Mouse (Mus musculus): ENCODE measurements around the gene Fkbp9. TPM values are rescaled to one million over a fixed set of nuclear protein-coding genes. Genes with fewer than 3 reads are reported as not detected.
"Not testable (repeated sequence)": the region's sequence is repeated elsewhere in the genome, so short reads cannot be mapped to it uniquely, and the experiment has no call there.

Gene Fkbp9
- polyA plus RNA-seq, 1 experiment from 2014 or later = 85.8 TPM

DNA sequence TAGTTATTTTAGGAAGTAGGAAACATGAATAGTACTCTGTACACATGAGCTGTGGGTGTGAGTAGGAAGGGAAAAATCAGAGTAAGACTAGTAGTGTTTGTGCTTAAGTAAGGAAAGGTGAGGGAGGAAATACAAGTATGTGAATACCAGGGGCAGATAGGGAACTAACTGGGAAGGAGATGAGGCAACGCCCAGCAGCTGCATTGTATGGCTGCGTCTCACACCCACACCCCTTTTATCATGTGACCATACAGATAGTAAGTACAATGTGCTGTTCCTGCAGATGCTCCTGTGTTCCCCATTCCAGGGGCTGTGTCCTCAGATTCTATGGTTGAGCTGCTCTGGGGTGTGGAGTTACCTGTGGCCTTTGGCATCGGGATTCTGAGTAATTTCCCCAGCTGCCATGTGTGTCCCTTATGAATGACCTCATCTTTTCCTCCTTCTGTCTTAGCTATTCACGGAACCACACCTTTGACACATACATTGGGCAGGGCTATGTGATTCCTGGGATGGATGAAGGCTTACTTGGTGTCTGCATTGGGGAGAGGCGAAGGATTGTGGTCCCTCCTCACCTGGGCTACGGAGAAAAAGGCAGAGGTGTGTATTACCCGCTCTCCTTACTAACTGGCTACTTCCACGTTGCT, 28.5 kb downstream of the Fkbp9 start:
- ATAC-seq (ENCODE audit: low FRiP score, low TSS enrichment) (peak; percentile 91), DNase-seq (ENCODE audit: low spot score) (peak; percentile 48)
- H3K36me3 ChIP-seq (ENCODE audit: control insufficient read depth, insufficient read depth, low read length) = peaks cover 5% of the 10 kb centered on the region; the same call in 1 of the 2 replicates
- 74% methylated on average over 8 of the region's 8 CpGs for WGBS
- no peak overlapping the region for H3K9ac ChIP-seq (ENCODE audit: low read length)
- H3K27ac ChIP-seq (replicated peaks) = peak overlapping the region; percentile 25
- TF ChIP-seq EP300 (optimal IDR thresholded peaks at IDR 0.05) (no peak), CTCF (IDR thresholded peaks at IDR 0.05; ENCODE audit: low read depth) (no peak)
- no peaks in the 10 kb centered on the region for H3K4me1 ChIP-seq (replicated peaks; ENCODE audit: control insufficient read depth, insufficient read depth)
- no peak overlapping the region for H3K4me2 ChIP-seq (replicated peaks; ENCODE audit: low read depth)
- H3K9me3 ChIP-seq (ENCODE audit: control insufficient read depth, low read length) = no peaks in the 10 kb centered on the region
- no peaks in the 10 kb centered on the region for H3K27me3 ChIP-seq (ENCODE audit: control insufficient read depth, insufficient read depth, low read length)
- H3K4me3 ChIP-seq (ENCODE audit: low read depth, low read length) = no peak overlapping the region

DNA sequence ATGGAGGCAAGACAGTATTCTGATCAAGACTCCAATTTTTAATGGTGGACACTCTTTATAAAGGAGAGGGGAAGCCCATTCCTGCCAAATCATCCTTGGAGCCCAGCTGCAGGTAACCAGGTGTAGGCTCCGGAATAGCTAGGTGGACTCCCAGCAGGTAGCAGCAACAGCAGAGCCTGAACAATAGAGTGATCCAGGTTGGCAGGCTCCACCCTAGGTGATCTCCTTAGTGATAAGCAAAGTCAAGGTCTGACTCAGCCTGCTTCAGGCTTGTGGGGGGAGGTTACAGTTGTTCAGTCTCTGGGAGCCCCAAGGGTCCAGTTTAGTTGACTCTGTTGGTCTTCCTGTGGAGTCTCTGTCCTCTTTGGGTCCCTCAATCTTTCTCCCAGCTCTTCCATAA, 35.0 kb downstream of the Fkbp9 start:
- H3K4me1 ChIP-seq (replicated peaks; ENCODE audit: control insufficient read depth, insufficient read depth); H3K9me3 ChIP-seq (ENCODE audit: control insufficient read depth, low read length); H3K36me3 ChIP-seq (ENCODE audit: control insufficient read depth, insufficient read depth, low read length); DNase-seq (ENCODE audit: low spot score); H3K4me3 ChIP-seq (ENCODE audit: low read depth, low read length); H3K4me2 ChIP-seq (replicated peaks; ENCODE audit: low read depth); H3K27ac ChIP-seq (replicated peaks); H3K27me3 ChIP-seq (ENCODE audit: control insufficient read depth, insufficient read depth, low read length); H3K9ac ChIP-seq (ENCODE audit: low read length): not testable (repeated sequence)
- peak; percentile 56; the same call in 1 of the 2 replicates for ATAC-seq (ENCODE audit: low FRiP score, low TSS enrichment)
- 52% methylated on average over 1 of the region's 1 CpGs for WGBS

DNA sequence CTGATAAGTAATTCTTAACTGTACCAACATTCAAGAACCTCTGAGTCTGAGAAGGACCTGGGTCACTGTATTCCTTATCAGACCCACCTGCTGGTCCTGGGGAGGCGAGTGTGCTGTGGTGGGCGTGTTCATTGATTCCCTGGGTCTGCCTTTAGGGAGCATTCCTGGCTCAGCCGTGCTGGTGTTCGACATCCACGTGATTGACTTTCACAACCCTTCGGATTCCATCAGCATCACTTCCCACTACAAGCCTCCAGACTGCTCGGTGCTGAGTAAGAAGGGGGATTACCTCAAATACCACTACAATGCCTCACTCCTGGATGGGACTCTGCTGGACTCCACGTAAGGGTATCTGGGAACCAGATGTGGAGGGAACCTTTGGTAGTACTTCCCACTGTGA, 36.7 kb downstream of the Fkbp9 start:
- Histone ChIP-seq H3K27ac (replicated peaks) (no peak overlapping the region), H3K9ac (ENCODE audit: low read length) (no peak overlapping the region), H3K9me3 (ENCODE audit: control insufficient read depth, low read length) (no peaks in the 10 kb centered on the region), H3K4me2 (replicated peaks; ENCODE audit: low read depth) (no peak overlapping the region), H3K27me3 (ENCODE audit: control insufficient read depth, insufficient read depth, low read length) (no peaks in the 10 kb centered on the region), H3K4me1 (replicated peaks; ENCODE audit: control insufficient read depth, insufficient read depth) (0 out of 2 replicates have a peak, but pooled peaks cover 3% of the 10 kb centered on the region), H3K4me3 (ENCODE audit: low read depth, low read length) (no peak overlapping the region), H3K36me3 (ENCODE audit: control insufficient read depth, insufficient read depth, low read length) (no peaks in the 10 kb centered on the region; the same call in 1 of the 2 replicates)
- ATAC-seq (ENCODE audit: low FRiP score, low TSS enrichment) (no peak; the same call in 1 of the 2 replicates), DNase-seq (ENCODE audit: low spot score) (peak; percentile 38)
- WGBS = 59% methylated on average over 8 of the region's 8 CpGs
- no peak for TF ChIP-seq CTCF (IDR thresholded peaks at IDR 0.05; ENCODE audit: low read depth)
- TF ChIP-seq EP300 (optimal IDR thresholded peaks at IDR 0.05) = no peak

DNA sequence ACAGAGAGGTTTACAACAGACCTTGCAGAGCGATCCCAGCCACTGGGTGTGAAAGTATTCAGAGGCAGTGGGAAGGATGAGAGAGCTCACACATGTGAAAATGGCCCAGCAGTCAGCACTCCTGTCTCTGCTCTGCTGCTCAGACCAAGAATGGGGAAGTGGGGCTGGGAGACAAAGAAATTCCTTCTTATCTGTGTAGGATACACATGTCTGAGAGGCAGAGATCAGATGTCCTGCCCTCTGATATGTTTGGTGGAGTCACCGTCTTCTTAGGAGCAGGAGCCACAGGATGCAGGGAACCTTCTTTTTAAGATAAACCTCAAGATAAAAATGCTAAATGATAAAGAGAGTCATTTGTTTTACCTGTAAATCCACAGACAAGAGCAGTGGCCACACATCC, 38.2 kb downstream of the Fkbp9 start:
- Histone ChIP-seq H3K9ac (ENCODE audit: low read length) (no peak overlapping the region), H3K9me3 (ENCODE audit: control insufficient read depth, low read length) (no peaks in the 10 kb centered on the region), H3K27me3 (ENCODE audit: control insufficient read depth, insufficient read depth, low read length) (no peaks in the 10 kb centered on the region), H3K27ac (replicated peaks) (no peak overlapping the region), H3K4me3 (ENCODE audit: low read depth, low read length) (no peak overlapping the region), H3K4me2 (replicated peaks; ENCODE audit: low read depth) (no peak overlapping the region), H3K4me1 (replicated peaks; ENCODE audit: control insufficient read depth, insufficient read depth) (0 out of 2 replicates have a peak, but pooled peaks cover 3% of the 10 kb centered on the region), H3K36me3 (ENCODE audit: control insufficient read depth, insufficient read depth, low read length) (no peaks in the 10 kb centered on the region; the same call in 1 of the 2 replicates)
- no peak for ATAC-seq (ENCODE audit: low FRiP score, low TSS enrichment)
- no peak for DNase-seq (ENCODE audit: low spot score)
- TF ChIP-seq CTCF (IDR thresholded peaks at IDR 0.05; ENCODE audit: low read depth) (no peak), EP300 (optimal IDR thresholded peaks at IDR 0.05) (no peak)
- 77% methylated on average over 2 of the region's 2 CpGs for WGBS

DNA sequence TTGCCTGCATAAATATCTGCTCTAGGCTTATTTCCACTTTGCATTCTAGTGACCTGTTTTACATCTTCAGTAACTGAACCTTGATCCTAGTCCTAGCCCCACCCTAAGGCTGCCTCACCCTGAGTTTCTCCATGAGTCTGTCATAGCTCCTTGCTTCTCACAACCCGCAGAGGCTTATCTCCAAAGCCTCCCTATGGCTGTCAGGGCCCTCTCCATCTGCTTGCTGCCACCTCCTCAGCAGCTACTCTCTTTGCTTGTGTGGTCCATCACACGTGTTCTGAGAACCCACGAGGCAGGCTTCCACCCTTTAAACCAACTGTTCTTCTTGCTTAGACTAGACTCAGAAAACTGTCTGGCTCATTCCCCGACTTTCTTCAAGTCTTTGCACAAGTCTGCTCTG, 45.0 kb downstream of the Fkbp9 start:
- TF ChIP-seq CTCF (IDR thresholded peaks at IDR 0.05; ENCODE audit: low read depth) = no peak
- H3K4me1 ChIP-seq (replicated peaks; ENCODE audit: control insufficient read depth, insufficient read depth) = no peaks in the 10 kb centered on the region
- DNase-seq (ENCODE audit: low spot score) (peak; percentile 49), ATAC-seq (ENCODE audit: low FRiP score, low TSS enrichment) (peak; percentile 85)
- peak overlapping the region; percentile 56; the same call in 1 of the 2 replicates for H3K27ac ChIP-seq (replicated peaks)
- H3K27me3 ChIP-seq (ENCODE audit: control insufficient read depth, insufficient read depth, low read length) = no peaks in the 10 kb centered on the region
- no peaks in the 10 kb centered on the region; the same call in 1 of the 2 replicates for H3K36me3 ChIP-seq (ENCODE audit: control insufficient read depth, insufficient read depth, low read length)
- 82% methylated on average over 4 of the region's 4 CpGs for WGBS
- H3K9ac ChIP-seq (ENCODE audit: low read length) = no peak overlapping the region
- H3K4me2 ChIP-seq (replicated peaks; ENCODE audit: low read depth) = no peak overlapping the region
- no peaks in the 10 kb centered on the region for H3K9me3 ChIP-seq (ENCODE audit: control insufficient read depth, low read length)
- H3K4me3 ChIP-seq (ENCODE audit: low read depth, low read length) = no peak overlapping the region

DNA sequence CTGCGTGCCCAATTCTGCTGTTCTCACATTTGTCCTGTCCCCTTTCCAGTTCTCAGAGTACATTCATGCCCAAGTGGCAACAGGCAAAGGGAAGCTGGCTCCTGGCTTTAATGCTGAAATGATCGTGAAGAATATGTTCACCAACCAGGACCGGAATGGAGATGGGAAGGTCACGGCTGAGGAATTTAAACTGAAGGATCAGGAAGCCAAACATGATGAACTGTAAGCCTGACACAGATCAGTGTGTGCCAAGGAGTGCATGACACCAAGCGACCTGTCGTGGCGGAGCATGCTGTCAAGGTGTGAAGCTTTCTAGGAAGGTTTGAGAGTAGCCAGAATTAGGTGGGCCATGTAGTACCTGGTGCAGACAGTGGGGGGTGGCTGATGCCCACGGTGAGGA, 46.1 kb downstream of the Fkbp9 start:
- Histone ChIP-seq H3K27ac (replicated peaks) (no peak overlapping the region), H3K36me3 (ENCODE audit: control insufficient read depth, insufficient read depth, low read length) (no peaks in the 10 kb centered on the region; the same call in 1 of the 2 replicates), H3K9ac (ENCODE audit: low read length) (no peak overlapping the region)

More for the DNA sequence above, 46.1 kb downstream of the Fkbp9 start:
- no peaks in the 10 kb centered on the region for H3K9me3 ChIP-seq (ENCODE audit: control insufficient read depth, low read length)
- 89% methylated on average over 8 of the region's 8 CpGs for WGBS
- TF ChIP-seq CTCF (IDR thresholded peaks at IDR 0.05; ENCODE audit: low read depth) (peak; percentile 32), EP300 (optimal IDR thresholded peaks at IDR 0.05) (no peak)
- DNase-seq (ENCODE audit: low spot score) (no peak), ATAC-seq (ENCODE audit: low FRiP score, low TSS enrichment) (no peak)
- no peak overlapping the region for H3K4me3 ChIP-seq (ENCODE audit: low read depth, low read length)
- no peak overlapping the region for H3K4me2 ChIP-seq (replicated peaks; ENCODE audit: low read depth)
- no peaks in the 10 kb centered on the region for H3K27me3 ChIP-seq (ENCODE audit: control insufficient read depth, insufficient read depth, low read length)
- no peaks in the 10 kb centered on the region for H3K4me1 ChIP-seq (replicated peaks; ENCODE audit: control insufficient read depth, insufficient read depth)
